Mouse (Mus musculus) kidney, postnatal 36 days (tissue): ENCODE results near the gene Shd.

Experiments
- DNase-seq, 2 experiments: peaks; one replicate each; pipeline ENCODE4 v3.0.0; 2021 to 2022; ENCODE audit warnings: mixed read lengths in 2 of 2

Shd gene

GRCm38 (mm10) chr17:56008356-56009087 is 38.3 kb downstream of the Shd start:
- DNase-seq = peak; percentile 92 to 97

GRCm38 (mm10) chr17:56009088-56009961 is 39.1 kb downstream of the Shd start:
- peak; percentile 95 to 96 for DNase-seq

- no peak for DNase-seq
Measured at GRCm38 (mm10) chr17:56009962-56010240, 39.6 kb downstream of the Shd start.

- peak in 1 of 2 experiments; percentile 11 for DNase-seq
Measured at GRCm38 (mm10) chr17:56010255-56010654, 40.0 kb downstream of the Shd start.

GRCm38 (mm10) chr17:56010681-56011080 is 40.4 kb downstream of the Shd start:
- peak; percentile 70 to 91 for DNase-seq

GRCm38 (mm10) chr17:56011441-56011840 is 41.2 kb downstream of the Shd start:
- no peak for DNase-seq

GRCm38 (mm10) chr17:56015293-56015692 is 45.0 kb downstream of the Shd start:
- no peak for DNase-seq

- no peak for DNase-seq
Measured at GRCm38 (mm10) chr17:56016382-56016781, 46.1 kb downstream of the Shd start.

GRCm38 (mm10) chr17:56016793-56017785 is 46.8 kb downstream of the Shd start:
- no peak for DNase-seq

GRCm38 (mm10) chr17:56017848-56018247 is 47.6 kb downstream of the Shd start:
- no peak for DNase-seq

GRCm38 (mm10) chr17:56018347-56019131 is 48.3 kb downstream of the Shd start:
- DNase-seq = peak; percentile 66 to 80

- DNase-seq = no peak
Measured at GRCm38 (mm10) chr17:56020400-56021084, 50.3 kb downstream of the Shd start.

GRCm38 (mm10) chr17:56021161-56021910 is 51.1 kb downstream of the Shd start:
- DNase-seq = no peak

GRCm38 (mm10) chr17:56022131-56022988 is 52.1 kb downstream of the Shd start:
- no peak for DNase-seq

GRCm38 (mm10) chr17:56022989-56023290 is 52.7 kb downstream of the Shd start:
- DNase-seq = no peak

GRCm38 (mm10) chr17:56023386-56023785 is 53.1 kb downstream of the Shd start:
- no peak for DNase-seq

GRCm38 (mm10) chr17:56024476-56024875 is 54.2 kb downstream of the Shd start:
- DNase-seq = no peak

- no peak for DNase-seq
Measured at GRCm38 (mm10) chr17:56024931-56025330, 54.7 kb downstream of the Shd start.
